Mouse (Mus musculus): ENCODE data around the gene Olfr613. TPM values are rescaled to one million over a fixed set of nuclear protein-coding genes. Genes with fewer than 3 reads are reported as not detected.

Olfr613 gene
- polyA plus RNA-seq, 1 experiment from 2014 or later: not detected

Small RNA genes lying within 50 kb of the gene (microRNA-seq; reads per million reads assigned to microRNA genes)
- gene Gm26506: not detected

Other genes with a start within 250 kb of the Olfr613 start
- not detected in 2 replicates for gene Olfr596, start 242.4 kb upstream of the Olfr613 start, polyA plus RNA-seq (2014; fragmentation: Nextera tagmentation; extraction: Ambion mirVana)
- gene Olfr597, start 231.8 kb upstream of the Olfr613 start, polyA plus RNA-seq (2014; fragmentation: Nextera tagmentation; extraction: Ambion mirVana): not detected in 2 replicates
- gene Olfr598, start 224.5 kb upstream of the Olfr613 start, polyA plus RNA-seq (2014; fragmentation: Nextera tagmentation; extraction: Ambion mirVana): not detected in 2 replicates
- not detected in 2 replicates for gene Olfr599, start 212.2 kb upstream of the Olfr613 start, polyA plus RNA-seq (2014; fragmentation: Nextera tagmentation; extraction: Ambion mirVana)
- not detected in 2 replicates for gene Olfr600, start 198.4 kb upstream of the Olfr613 start, polyA plus RNA-seq (2014; fragmentation: Nextera tagmentation; extraction: Ambion mirVana)
- not detected in 2 replicates for gene Olfr601, start 185.4 kb upstream of the Olfr613 start, polyA plus RNA-seq (2014; fragmentation: Nextera tagmentation; extraction: Ambion mirVana)
- gene Olfr603, start 161.9 kb upstream of the Olfr613 start, polyA plus RNA-seq (2014; fragmentation: Nextera tagmentation; extraction: Ambion mirVana): not detected in 2 replicates
- gene Usp17lc, start 133.0 kb upstream of the Olfr613 start, polyA plus RNA-seq (2014; fragmentation: Nextera tagmentation; extraction: Ambion mirVana): not detected in 2 replicates
- not detected in 2 replicates for gene Olfr605, start 102.6 kb upstream of the Olfr613 start, polyA plus RNA-seq (2014; fragmentation: Nextera tagmentation; extraction: Ambion mirVana)
- gene Olfr606, start 99.0 kb upstream of the Olfr613 start, polyA plus RNA-seq (2014; fragmentation: Nextera tagmentation; extraction: Ambion mirVana): not detected in 2 replicates
- gene Olfr607, start 83.9 kb upstream of the Olfr613 start, polyA plus RNA-seq (2014; fragmentation: Nextera tagmentation; extraction: Ambion mirVana): not detected in 2 replicates
- gene Olfr608, start 78.2 kb upstream of the Olfr613 start, polyA plus RNA-seq (2014; fragmentation: Nextera tagmentation; extraction: Ambion mirVana): not detected in 2 replicates
- gene Olfr609, start 50.0 kb upstream of the Olfr613 start, polyA plus RNA-seq (2014; fragmentation: Nextera tagmentation; extraction: Ambion mirVana): not detected in 2 replicates
- gene Olfr610, start 36.0 kb upstream of the Olfr613 start, polyA plus RNA-seq (2014; fragmentation: Nextera tagmentation; extraction: Ambion mirVana): not detected in 2 replicates
- not detected in 2 replicates for gene Olfr611, start 27.2 kb upstream of the Olfr613 start, polyA plus RNA-seq (2014; fragmentation: Nextera tagmentation; extraction: Ambion mirVana)
- gene Olfr612, start 5.4 kb upstream of the Olfr613 start, polyA plus RNA-seq (2014; fragmentation: Nextera tagmentation; extraction: Ambion mirVana): not detected in 2 replicates
- not detected in 2 replicates for gene Olfr615, start 8.0 kb downstream of the Olfr613 start, polyA plus RNA-seq (2014; fragmentation: Nextera tagmentation; extraction: Ambion mirVana)
- not detected in 2 replicates for gene Olfr616, start 21.1 kb downstream of the Olfr613 start, polyA plus RNA-seq (2014; fragmentation: Nextera tagmentation; extraction: Ambion mirVana)
- not detected in 2 replicates for gene Olfr617, start 25.0 kb downstream of the Olfr613 start, polyA plus RNA-seq (2014; fragmentation: Nextera tagmentation; extraction: Ambion mirVana)
- gene Olfr618, start 42.0 kb downstream of the Olfr613 start, polyA plus RNA-seq (2014; fragmentation: Nextera tagmentation; extraction: Ambion mirVana): not detected in 2 replicates
- not detected in 2 replicates for gene Olfr619, start 52.5 kb downstream of the Olfr613 start, polyA plus RNA-seq (2014; fragmentation: Nextera tagmentation; extraction: Ambion mirVana)
- gene Olfr620, start 64.5 kb downstream of the Olfr613 start, polyA plus RNA-seq (2014; fragmentation: Nextera tagmentation; extraction: Ambion mirVana): not detected in 2 replicates
- gene Olfr622, start 94.6 kb downstream of the Olfr613 start, polyA plus RNA-seq (2014; fragmentation: Nextera tagmentation; extraction: Ambion mirVana): not detected in 2 replicates
- gene Olfr623, start 115.6 kb downstream of the Olfr613 start, polyA plus RNA-seq (2014; fragmentation: Nextera tagmentation; extraction: Ambion mirVana): not detected in 2 replicates
- gene Olfr624, start 123.1 kb downstream of the Olfr613 start, polyA plus RNA-seq (2014; fragmentation: Nextera tagmentation; extraction: Ambion mirVana): not detected in 2 replicates
- gene Olfr625-ps1, start 134.6 kb downstream of the Olfr613 start, polyA plus RNA-seq (2014; fragmentation: Nextera tagmentation; extraction: Ambion mirVana): not detected in 2 replicates
- not detected in 2 replicates for gene Olfr243, start 166.6 kb downstream of the Olfr613 start, polyA plus RNA-seq (2014; fragmentation: Nextera tagmentation; extraction: Ambion mirVana)
- gene Olfr628, start 182.3 kb downstream of the Olfr613 start, polyA plus RNA-seq (2014; fragmentation: Nextera tagmentation; extraction: Ambion mirVana): not detected in 2 replicates
- gene Olfr629, start 196.9 kb downstream of the Olfr613 start, polyA plus RNA-seq (2014; fragmentation: Nextera tagmentation; extraction: Ambion mirVana): not detected in 2 replicates
- not detected in 2 replicates for gene Olfr630, start 209.3 kb downstream of the Olfr613 start, polyA plus RNA-seq (2014; fragmentation: Nextera tagmentation; extraction: Ambion mirVana)
- not detected in 2 replicates for gene Olfr69, start 223.5 kb downstream of the Olfr613 start, polyA plus RNA-seq (2014; fragmentation: Nextera tagmentation; extraction: Ambion mirVana)
- not detected in 2 replicates for gene Olfr68, start 231.6 kb downstream of the Olfr613 start, polyA plus RNA-seq (2014; fragmentation: Nextera tagmentation; extraction: Ambion mirVana)
- gene Olfr67, start 243.7 kb downstream of the Olfr613 start, polyA plus RNA-seq (2014; fragmentation: Nextera tagmentation; extraction: Ambion mirVana): not detected in 2 replicates